Mouse (Mus musculus): ENCODE data around the gene Dmrt3.
A peak's percentile ranks its signal among the peaks of the same experiment; 100 is the strongest.

Dmrt3 gene

GRCm38 (mm10) chr19:25610015-25610410, at the start of gene Dmrt3:
Dmrt3 (plus strand) TSS chr19:25610301.
- DNase-seq (ENCODE audit: low spot score) = peak; percentile 53

GRCm38 (mm10) chr19:25564430-25564829, 45.7 kb upstream of the Dmrt3 start:
- no peak for DNase-seq (ENCODE audit: low spot score)

DNA sequence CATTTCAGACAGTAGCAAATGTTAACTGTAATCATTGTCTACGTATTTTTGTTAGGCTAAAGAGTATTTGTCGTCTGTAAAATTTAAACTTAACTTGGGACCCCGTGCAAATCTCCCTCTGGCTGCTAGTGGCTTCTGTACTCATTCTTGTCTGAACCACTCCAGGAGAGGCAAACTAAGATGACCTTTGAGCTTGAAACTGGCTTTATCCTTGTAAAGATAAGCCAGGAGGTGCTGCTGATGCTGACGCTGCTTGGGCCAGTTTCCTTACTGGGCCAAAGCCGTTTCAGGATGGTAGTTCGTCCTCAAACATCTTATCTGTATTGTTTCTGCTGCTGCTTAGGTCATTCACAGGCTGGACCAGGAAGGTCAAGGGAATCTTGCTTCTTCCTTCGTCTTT, 40.3 kb upstream of the Dmrt3 start:
- no peak for DNase-seq (ENCODE audit: low spot score)

DNA sequence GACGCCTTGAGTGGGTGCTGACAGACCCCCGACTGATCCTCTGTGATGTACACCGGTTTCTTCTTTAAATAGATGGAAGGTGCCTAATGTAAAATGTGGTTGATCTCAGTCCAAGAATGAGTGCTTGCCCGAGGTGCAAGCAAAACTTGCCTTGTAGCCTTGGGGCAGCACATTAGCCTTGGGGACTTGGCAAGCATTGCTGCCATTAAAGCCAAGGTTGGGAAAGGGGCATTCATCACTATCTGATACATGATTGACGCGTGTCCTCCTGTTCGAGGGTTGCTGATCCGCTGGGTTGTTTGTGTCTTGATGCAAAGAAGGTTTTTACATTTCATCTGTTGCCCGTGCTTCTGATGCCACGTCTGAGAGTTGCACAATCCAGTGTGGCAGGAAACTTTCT, 35.7 kb upstream of the Dmrt3 start:
- no peak for DNase-seq (ENCODE audit: low spot score)

GRCm38 (mm10) chr19:25574981-25575814, 34.9 kb upstream of the Dmrt3 start:
- no peak for DNase-seq (ENCODE audit: low spot score)

- DNase-seq (ENCODE audit: low spot score) = no peak
Measured at GRCm38 (mm10) chr19:25578358-25578757, 31.7 kb upstream of the Dmrt3 start.

GRCm38 (mm10) chr19:25579440-25579839, 30.7 kb upstream of the Dmrt3 start:
- DNase-seq (ENCODE audit: low spot score) = no peak

GRCm38 (mm10) chr19:25597717-25598232, 12.3 kb upstream of the Dmrt3 start:
- no peak for DNase-seq (ENCODE audit: low spot score)

DNA sequence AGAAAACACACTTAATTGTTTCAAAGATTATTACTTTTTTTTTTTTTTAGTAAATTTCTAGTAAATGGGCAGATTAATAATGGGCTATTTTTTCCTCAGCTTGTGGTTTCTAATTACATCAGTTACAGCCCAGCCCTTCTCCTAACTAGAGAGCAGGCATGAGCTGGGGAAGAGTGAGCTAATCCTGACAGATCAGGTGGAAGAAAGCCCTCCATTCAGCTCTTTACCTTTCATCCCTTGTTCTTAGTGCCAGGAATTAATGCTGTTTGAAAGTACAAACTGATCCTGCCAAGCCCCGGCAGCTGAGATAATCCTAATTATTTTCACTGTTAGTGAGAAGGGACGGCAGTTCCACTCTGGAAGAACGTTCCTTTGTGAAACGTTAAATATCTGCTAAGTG, 11.5 kb upstream of the Dmrt3 start:
- DNase-seq (ENCODE audit: low spot score) = no peak

DNA sequence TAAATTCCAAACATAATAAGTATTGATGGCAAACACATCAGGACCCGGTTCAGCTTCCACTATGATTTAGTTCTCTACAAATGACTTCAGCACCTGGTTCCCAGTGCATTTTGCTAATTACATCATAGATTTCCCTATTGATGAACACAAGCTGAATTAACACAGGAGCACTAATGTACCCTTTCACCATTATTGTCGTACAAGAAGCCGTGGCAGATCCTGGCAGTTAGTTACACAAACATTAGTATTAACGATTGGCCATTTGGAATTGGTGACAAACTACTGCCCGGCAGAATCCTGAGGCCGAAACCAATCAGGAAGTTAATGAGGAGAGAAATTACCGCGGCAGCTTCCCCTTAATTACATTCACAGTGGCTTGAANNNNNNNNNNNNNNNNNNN, 8.1 kb upstream of the Dmrt3 start:
- DNase-seq (ENCODE audit: low spot score) = no peak

DNA sequence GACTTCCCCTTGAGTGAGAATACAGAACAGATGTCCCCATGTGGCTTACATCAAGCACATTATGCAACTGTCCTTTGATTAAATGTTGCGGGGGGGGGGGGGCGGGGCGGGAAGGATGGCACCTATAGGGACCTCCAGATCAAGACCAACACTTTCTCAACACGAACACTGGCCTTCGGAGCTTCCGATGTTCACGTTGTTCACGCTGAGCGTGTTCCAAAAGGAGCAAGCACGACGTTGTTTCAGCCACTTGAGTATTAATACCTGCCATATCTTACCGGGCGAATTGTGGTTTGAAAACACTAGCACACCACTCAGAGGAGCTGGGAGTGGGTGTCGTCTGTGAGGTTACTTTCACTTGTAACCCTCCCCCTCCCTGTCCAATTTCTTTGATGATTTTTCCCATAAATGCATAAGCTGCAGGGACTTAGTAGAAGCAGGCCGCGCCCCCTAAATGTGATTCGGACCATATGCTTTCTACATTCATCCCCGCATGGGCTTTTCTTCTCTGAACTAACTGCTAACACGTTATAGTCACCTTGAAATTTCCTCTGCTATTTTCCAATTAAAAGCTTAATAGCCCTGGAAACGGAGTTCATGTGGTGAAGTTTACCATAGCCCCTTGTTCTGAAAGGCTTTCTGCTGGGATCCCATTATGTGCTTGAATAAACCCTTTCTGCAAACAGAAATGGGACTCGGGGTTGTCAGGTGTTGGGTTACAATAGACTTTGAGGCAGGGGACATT, 2.5 kb upstream of the Dmrt3 start:
- DNase-seq (ENCODE audit: low spot score) = no peak

DNA sequence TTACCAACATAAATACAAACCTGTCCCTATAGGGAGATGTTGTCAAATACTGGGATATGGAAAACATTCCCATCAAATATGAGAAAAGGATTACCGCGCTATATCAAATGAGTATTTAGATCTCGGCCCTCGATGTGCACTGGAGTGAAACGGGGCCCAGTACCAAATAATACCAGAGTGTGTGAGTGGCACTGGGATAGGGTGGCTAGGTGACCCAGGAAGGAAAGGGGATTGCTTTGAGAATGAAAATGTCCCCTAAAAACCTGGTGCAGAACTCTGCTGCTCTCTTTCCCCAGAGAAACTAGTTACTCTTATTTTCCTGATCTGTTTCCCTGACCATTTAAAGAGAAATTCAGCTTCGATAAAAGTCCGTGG, 1.9 kb upstream of the Dmrt3 start:
- no peak for DNase-seq (ENCODE audit: low spot score)

DNA sequence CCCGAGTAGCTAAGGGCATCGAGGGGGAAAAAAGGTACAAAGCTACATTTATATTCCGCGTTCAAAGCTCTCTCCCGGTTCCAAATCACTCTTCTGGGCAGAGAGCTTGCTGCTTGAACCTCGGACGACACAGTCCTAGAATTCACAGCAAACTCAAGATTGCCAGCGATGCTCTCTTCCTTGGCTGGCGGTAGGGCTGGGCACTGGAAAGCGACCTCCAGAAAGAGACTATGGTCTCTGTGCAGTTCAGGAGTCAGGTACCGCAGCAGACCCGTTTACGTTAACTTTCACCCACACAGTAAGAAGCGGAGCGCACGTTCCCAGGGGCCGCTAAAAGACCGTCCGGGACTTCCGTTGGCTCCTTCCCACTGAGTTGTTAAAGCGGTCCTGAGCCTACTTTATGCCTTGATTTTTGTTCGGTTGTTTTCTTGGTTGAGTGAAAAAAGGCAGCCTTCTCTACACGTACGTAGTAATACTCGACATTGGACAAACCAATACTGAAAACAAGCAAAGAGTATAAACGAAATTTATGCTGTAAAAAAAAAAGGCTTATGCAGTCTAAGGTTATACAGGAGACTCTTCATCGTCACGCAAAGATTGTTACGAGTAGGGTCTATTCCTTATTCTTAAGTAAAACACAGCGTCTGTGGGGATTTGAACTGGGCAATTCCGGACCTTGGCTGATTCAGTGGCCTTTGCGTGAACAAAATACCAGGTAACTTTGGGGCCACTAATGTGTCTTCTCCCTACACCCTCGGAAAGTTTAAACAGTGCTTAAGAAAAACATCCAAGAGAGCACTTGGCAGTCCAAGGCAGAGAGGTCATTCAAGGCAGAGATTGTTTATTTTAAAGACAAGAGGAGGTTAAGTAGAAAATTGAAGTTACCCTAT, 895 bp upstream of the Dmrt3 start:
- DNase-seq (ENCODE audit: low spot score) = no peak

GRCm38 (mm10) chr19:25610411-25611111, 460 bp downstream of the Dmrt3 start:
- DNase-seq (ENCODE audit: low spot score) = peak; percentile 67

GRCm38 (mm10) chr19:25611116-25611515, 1.0 kb downstream of the Dmrt3 start:
- peak; percentile 58 for DNase-seq (ENCODE audit: low spot score)

- no peak for DNase-seq (ENCODE audit: low spot score)
Measured at GRCm38 (mm10) chr19:25611876-25612805, 2.0 kb downstream of the Dmrt3 start.

DNA sequence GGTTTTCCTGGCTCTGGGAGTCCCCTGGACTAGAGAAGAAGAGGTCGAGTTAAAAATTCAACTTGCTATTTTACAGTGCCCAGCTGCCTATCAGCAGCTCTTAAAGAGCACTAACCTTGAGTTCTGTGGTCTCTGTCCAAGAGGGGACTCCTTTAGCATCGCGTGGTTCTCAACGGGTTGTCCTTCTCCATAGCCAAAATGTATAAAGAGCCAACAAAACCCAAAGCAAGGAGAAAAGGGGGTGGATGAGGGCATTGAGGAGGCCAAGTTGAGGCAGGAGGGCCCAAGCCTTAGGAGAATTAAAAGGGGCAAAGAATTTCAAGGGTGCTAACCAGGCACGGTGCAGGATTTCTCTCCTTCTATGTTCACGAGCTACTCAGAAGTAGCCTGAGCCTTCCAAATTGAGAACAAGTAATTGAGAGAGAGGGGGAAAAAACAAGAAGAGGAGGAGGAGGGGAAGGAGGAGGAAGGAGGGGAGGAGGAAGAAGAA, 2.8 kb downstream of the Dmrt3 start:
- DNase-seq (ENCODE audit: low spot score) = no peak

DNA sequence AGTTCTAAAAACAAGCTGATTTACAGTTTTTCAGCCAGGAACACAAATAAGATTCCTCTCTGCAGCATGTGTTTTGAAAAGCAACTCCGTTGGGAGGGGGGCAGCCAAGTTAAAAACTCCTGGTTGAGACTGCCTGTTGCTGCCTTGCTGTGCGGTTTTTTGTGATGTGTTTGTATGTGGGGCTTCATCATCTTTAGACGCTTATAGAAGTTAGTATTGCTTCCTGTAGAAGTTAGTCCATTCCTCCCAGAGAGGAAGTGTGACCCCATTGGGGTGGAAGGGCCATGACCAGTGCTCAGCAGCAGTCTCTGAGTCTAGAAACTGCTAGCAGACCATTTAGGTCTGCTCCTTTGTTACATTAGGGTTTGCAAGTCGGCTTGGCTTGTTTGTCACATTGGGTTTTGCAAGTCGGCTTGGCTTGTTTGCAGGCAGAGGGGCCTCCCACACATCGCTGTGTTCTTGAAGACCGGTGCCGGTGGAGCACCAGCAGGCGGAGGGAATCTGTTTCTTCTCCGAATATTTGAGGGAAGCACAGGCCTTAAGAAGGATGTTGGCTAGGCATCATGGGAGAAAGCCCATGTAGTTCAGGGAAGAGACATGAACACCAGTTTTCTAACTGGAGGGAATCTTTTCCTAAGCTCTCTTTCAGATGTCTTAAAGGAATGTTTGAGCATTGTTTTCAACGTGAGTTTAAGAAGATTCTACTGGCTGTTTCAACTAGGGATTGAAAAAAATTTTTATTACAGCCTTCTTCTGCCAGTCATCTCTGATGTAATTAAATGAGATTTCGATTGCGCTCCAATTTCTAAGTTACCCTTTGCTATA, 3.6 kb downstream of the Dmrt3 start:
- DNase-seq (ENCODE audit: low spot score) = no peak

GRCm38 (mm10) chr19:25615889-25616288, 5.8 kb downstream of the Dmrt3 start:
- no peak for DNase-seq (ENCODE audit: low spot score)

Measured in testis, postnatal 10 days (tissue).